Mouse (Mus musculus): Measurements from ENCODE around the gene Rps16.

Gene Rps16

GRCm38 (mm10) chr7:28382981-28383396 is 32.5 kb downstream of the Rps16 start:
- in situ Hi-C loops (cut with MboI; ENCODE audit: unreplicated experiment in 2 of 2): loop anchor here in 1 of 2 experiments (25.0 kb wide), 1 partner anchor 921 kb away; the partner anchor contains the start of gene Sertad3

- in situ Hi-C loops (cut with MboI; ENCODE audit: unreplicated experiment in 2 of 2): loop anchor here in 1 of 2 experiments (25.0 kb wide), 1 partner anchor 921 kb away; the partner anchor contains the start of gene Sertad3
These were observed 33.2 kb downstream of the Rps16 start for GRCm38 (mm10) chr7:28383606-28384005.

- in situ Hi-C loops (cut with MboI; ENCODE audit: unreplicated experiment in 2 of 2): loop anchor here in 1 of 2 experiments (25.0 kb wide), 1 partner anchor 922 kb away; the partner anchor contains the start of gene Sertad3
These were observed 33.7 kb downstream of the Rps16 start for GRCm38 (mm10) chr7:28384162-28384561.

GRCm38 (mm10) chr7:28385196-28385595 is 34.7 kb downstream of the Rps16 start:
- in situ Hi-C loops (cut with MboI; ENCODE audit: unreplicated experiment in 2 of 2): loop anchor here in 1 of 2 experiments (25.0 kb wide), 1 partner anchor 923 kb away; the partner anchor contains the start of gene Sertad3

- in situ Hi-C loops (cut with MboI; ENCODE audit: unreplicated experiment in 2 of 2): loop anchor here in 1 of 2 experiments (25.0 kb wide), 1 partner anchor 924 kb away; the partner anchor contains the start of gene Sertad3
These were observed 35.6 kb downstream of the Rps16 start for GRCm38 (mm10) chr7:28386007-28386406.

GRCm38 (mm10) chr7:28386462-28386861 is 36.0 kb downstream of the Rps16 start:
- in situ Hi-C loops (cut with MboI; ENCODE audit: unreplicated experiment in 2 of 2): loop anchor here in 1 of 2 experiments (25.0 kb wide), 1 partner anchor 924 kb away; the partner anchor contains the start of gene Sertad3

GRCm38 (mm10) chr7:28386877-28387276 is 36.4 kb downstream of the Rps16 start:
- in situ Hi-C loops (cut with MboI; ENCODE audit: unreplicated experiment in 2 of 2): loop anchor here in 1 of 2 experiments (25.0 kb wide), 1 partner anchor 925 kb away; the partner anchor contains the start of gene Sertad3

GRCm38 (mm10) chr7:28387384-28387783 is 36.9 kb downstream of the Rps16 start:
- in situ Hi-C loops (cut with MboI; ENCODE audit: unreplicated experiment in 2 of 2): loop anchor here in 1 of 2 experiments (25.0 kb wide), 1 partner anchor 925 kb away; the partner anchor contains the start of gene Sertad3

- in situ Hi-C loops (cut with MboI; ENCODE audit: unreplicated experiment in 2 of 2): loop anchor here in 1 of 2 experiments (25.0 kb wide), 1 partner anchor 928 kb away; the partner anchor contains the start of gene Sertad3
These were observed 39.9 kb downstream of the Rps16 start for GRCm38 (mm10) chr7:28390331-28390730.

GRCm38 (mm10) chr7:28392429-28393271 is 42.2 kb downstream of the Rps16 start, which contains the start of the genes Med29 and Paf1:
Gene Med29, minus strand, starts transcription at chr7:28392708.
Gene Paf1, plus strand, starts transcription at chr7:28392951.
- in situ Hi-C loops (cut with MboI; ENCODE audit: unreplicated experiment in 2 of 2): loop anchor here in 1 of 2 experiments (25.0 kb wide), 1 partner anchor 930 kb away; the partner anchor contains the start of gene Sertad3

GRCm38 (mm10) chr7:28393272-28393951 is 43.0 kb downstream of the Rps16 start:
- in situ Hi-C loops (cut with MboI; ENCODE audit: unreplicated experiment in 2 of 2): loop anchor here in 1 of 2 experiments (25.0 kb wide), 1 partner anchor 931 kb away; the partner anchor contains the start of gene Sertad3

GRCm38 (mm10) chr7:28395425-28395824 is 45.0 kb downstream of the Rps16 start:
- in situ Hi-C loops (cut with MboI; ENCODE audit: unreplicated experiment in 2 of 2): loop anchor here in 1 of 2 experiments (25.0 kb wide), 1 partner anchor 933 kb away; the partner anchor contains the start of gene Sertad3

GRCm38 (mm10) chr7:28398000-28398399 is 47.5 kb downstream of the Rps16 start:
- in situ Hi-C loops (cut with MboI; ENCODE audit: unreplicated experiment in 2 of 2): loop anchor here in 1 of 2 experiments (25.0 kb wide), 1 partner anchor 936 kb away; the partner anchor contains the start of gene Sertad3

- in situ Hi-C loops (cut with MboI; ENCODE audit: unreplicated experiment in 2 of 2): loop anchor here in 1 of 2 experiments (25.0 kb wide), 1 partner anchor 937 kb away; the partner anchor contains the start of gene Sertad3
These were observed 48.4 kb downstream of the Rps16 start for GRCm38 (mm10) chr7:28398696-28399340.

GRCm38 (mm10) chr7:28401030-28401429 is 50.6 kb downstream of the Rps16 start:
- in situ Hi-C loops (cut with MboI; ENCODE audit: unreplicated experiment in 2 of 2): no loop called here

- in situ Hi-C loops (cut with MboI; ENCODE audit: unreplicated experiment in 2 of 2): no loop called here
These were observed 51.5 kb downstream of the Rps16 start for GRCm38 (mm10) chr7:28401942-28402341.
